Mouse (Mus musculus) megakaryocyte-erythroid progenitor cell, adult 5-6 weeks (primary cell): Measurements from ENCODE around the gene Vsig10. TPM values are rescaled to one million over a fixed set of nuclear protein-coding genes. Genes with fewer than 3 reads are reported as not detected.
A peak's percentile ranks its signal among the peaks of the same experiment; 100 is the strongest.
"Not testable (repeated sequence)": the region's sequence is repeated elsewhere in the genome, so short reads cannot be mapped to it uniquely, and the experiment has no call there.

Experiments used
- ATAC-seq: replicated peaks from 2 replicates; pipeline ENCODE4 v1.8.0; 2016; ENCODE audit warnings: mild to moderate bottlenecking, inconsistent platforms; ENCODE audit not compliant: severe bottlenecking, poor library complexity, low FRiP score, low TSS enrichment
- total RNA-seq, 2 experiments: library from RNA; stranded (forward) in 1 of 2; stranded (reverse) in 1 of 2; fragments of 200-1000, 215-1000 nt in 1 of 2; fragments of >200 nt in 1 of 2; fragmentation: Nextera tagmentation in 1 of 2; gene quantifications; 2 replicates each; pipeline ENCODE4 v1.2.3; 2014 to 2017

Gene Vsig10
- total RNA-seq (2014; fragmentation: Nextera tagmentation) = 1.6 and 2.5 TPM in 2 replicates
- 1.4 and 2.2 TPM in 2 replicates for total RNA-seq (2017)

GRCm38 (mm10) chr5:117318741-117319629 lies at the start of gene Vsig10:
Gene Vsig10, plus strand, starts transcription at chr5:117319083.
- peak; percentile 85 for ATAC-seq

GRCm38 (mm10) chr5:117269395-117269794 lies 49.5 kb upstream of the Vsig10 start:
- no peak for ATAC-seq

DNA sequence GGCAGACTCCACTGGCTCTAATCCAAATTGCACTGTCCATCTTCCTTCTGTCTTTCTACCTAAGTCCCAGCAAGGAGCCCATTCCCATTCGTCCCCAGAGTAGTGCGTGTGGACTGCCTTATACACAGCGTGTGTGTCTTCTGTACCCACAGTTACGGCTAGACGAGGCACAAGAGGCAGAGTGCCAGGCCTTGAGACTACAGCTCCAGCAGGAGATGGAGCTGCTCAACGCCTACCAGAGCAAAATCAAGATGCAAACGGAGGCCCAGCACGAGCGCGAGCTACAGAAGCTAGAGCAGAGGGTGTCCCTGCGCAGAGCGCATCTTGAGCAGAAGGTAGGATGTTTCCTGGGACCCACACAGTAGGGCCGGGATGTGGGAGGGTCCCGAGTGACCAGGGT lies 46.9 kb upstream of the Vsig10 start:
- no peak for ATAC-seq

- ATAC-seq = no peak
These were observed 44.1 kb upstream of the Vsig10 start for GRCm38 (mm10) chr5:117274817-117275216.

- ATAC-seq = no peak
These were observed 41.1 kb upstream of the Vsig10 start for GRCm38 (mm10) chr5:117277784-117278183.

DNA sequence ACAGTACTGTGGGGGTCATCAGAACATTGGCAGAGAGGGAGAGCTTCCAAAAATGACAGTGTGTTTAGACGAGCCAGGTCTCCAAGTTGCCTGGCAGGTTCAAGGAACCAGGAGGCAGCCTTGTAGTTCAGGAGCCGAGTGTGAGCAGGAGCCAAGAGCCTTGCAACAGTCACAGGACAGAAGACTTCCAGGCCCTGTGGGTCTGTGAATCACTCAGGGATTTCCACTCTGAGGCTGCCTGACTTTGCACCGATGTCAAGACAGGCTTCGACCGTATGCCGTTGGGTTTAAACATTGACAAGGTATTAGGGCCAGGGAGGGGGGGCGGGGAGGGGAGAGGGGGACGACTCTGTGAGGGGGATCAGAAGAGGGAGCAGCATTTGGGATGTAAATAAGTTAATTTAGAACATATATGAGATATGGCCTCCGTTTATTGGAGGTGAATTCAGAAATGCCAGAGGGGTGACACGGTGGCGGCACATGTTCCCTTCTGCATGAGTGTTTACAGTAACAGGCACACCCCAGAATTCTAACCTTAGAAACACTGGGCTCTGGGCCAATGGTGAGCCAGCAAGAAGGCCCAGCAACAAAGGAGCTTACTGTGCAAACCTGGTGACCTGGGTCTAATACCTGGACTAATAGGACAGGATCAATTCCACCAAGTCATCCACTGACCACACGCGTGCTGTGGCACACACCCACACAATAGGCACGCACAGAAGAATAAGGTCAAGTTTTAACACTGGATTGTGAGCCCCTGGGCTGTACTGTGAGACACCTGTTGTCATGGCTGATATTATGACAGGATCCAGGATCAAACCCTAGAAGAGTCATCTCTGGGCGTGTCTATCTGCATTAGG lies 39.8 kb upstream of the Vsig10 start:
- ATAC-seq = peak; percentile 19

DNA sequence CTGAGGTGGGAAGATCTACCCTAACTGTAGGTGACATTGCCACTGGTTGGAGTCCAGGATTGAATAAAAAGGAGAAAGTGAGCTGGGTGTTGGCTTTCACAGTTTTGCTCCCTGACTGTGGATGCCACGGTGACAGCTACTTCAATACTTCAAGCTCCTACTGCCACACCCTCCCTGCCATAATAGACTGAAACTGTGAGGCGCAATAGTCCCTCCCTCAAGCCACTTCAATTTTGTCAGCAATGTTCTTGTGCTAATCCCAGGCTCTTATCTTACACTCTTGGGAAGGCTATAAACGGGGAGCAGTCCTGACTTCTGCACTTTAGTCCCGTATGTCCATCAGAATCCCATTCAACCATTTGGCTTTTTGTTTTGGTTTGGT lies 39.2 kb upstream of the Vsig10 start:
- no peak for ATAC-seq

- 0 out of 2 replicates have a peak, but pooled peaks have one; percentile 60 for ATAC-seq
These were observed 37.3 kb upstream of the Vsig10 start for GRCm38 (mm10) chr5:117281536-117281935.

GRCm38 (mm10) chr5:117282360-117282759 lies 36.5 kb upstream of the Vsig10 start:
- no peak for ATAC-seq

DNA sequence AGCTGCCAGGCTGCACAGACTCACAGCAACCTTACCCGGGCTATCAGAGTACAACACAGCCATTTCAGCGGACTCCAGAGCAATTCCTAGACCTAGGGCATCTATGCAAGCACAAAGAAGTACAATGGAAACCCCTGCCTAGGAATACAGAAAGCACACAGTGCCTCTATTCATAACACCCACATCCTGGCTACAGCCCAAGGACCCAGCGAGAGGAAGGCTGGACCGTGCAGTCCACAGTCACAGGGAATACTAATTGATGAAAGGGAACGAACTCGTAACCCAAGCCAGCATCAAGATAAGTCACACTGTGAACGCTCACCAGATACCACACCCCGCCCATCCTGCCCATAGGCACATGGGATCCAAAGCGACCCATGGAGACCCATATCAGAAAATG lies 34.9 kb upstream of the Vsig10 start:
- ATAC-seq = no peak

- ATAC-seq = no peak
These were observed 34.2 kb upstream of the Vsig10 start for GRCm38 (mm10) chr5:117284682-117285081.

GRCm38 (mm10) chr5:117285266-117285665 lies 33.6 kb upstream of the Vsig10 start:
- ATAC-seq = no peak

GRCm38 (mm10) chr5:117286286-117286685 lies 32.6 kb upstream of the Vsig10 start:
- ATAC-seq = no peak

DNA sequence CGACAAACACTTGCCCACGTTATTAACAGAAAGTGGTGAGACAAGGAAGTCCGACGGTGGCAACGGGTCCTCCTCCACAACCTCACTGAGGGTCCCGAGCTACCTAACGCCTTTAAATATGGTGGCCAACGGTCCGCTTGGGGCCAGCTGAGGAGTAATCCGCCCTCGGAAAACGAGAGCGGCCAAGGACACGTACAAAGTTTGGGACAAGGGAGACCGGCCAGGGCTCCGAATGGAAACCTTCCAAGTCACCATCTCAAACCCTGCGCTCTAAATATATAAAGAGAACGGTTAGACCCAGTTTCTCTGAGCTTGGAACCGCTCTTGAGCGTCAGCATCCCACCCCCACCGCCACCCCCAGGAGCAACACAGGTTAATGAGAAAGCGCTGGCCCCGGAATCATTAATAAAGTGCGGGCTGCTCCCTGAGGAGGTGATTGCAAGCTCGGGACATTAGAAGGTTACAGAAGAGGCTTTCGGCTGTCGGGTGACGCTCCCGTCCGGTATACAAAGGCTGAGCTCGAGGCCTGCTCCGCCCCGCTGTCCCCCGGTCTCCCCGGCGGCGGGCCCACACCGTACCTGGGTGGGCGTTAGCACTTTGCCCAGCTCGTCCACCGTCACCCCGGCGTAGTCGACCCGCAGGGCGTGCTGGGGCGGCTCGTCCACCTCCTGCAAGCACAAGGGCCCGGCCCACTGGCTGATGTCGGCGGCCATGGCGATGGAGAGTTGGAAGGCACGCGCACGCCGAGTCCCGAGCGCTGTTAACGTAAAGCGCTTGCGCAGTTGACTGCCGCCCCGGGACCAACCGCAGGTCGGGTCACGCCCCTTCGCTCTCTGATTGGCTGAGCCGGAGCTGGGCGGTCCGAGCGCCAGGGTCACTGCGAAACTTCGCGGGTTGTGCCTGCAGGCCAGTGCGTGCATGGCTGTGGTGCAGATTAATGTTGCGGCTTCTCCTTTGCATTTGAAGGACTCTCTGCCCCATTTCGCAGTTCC lies 31.8 kb upstream of the Vsig10 start, which contains the start of gene Pebp1:
TSS of gene Pebp1 (minus strand) at position 795 of the 992 bp plus-strand sequence.
- peak; percentile 97 for ATAC-seq

DNA sequence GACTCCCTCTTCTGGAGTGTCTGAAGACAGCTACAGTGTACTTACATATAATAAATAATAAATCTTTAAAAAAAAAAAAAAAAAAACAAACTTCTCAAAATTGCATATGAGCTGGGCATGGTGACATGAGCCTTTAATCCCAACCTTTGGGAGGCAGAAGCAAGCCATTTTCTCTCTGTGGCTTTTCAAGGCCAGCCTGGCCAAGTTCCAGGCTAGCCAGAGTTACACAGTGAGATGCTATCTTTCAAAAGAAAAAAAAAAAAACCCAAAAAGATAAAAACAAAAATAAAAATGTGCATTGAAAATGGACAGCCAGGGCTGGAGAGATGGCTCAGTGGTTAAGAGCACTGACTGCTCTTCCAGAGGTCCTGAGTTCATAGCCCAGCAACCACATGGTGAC lies 29.2 kb upstream of the Vsig10 start:
- ATAC-seq = no peak

GRCm38 (mm10) chr5:117290081-117290480 lies 28.8 kb upstream of the Vsig10 start:
- ATAC-seq = no peak

DNA sequence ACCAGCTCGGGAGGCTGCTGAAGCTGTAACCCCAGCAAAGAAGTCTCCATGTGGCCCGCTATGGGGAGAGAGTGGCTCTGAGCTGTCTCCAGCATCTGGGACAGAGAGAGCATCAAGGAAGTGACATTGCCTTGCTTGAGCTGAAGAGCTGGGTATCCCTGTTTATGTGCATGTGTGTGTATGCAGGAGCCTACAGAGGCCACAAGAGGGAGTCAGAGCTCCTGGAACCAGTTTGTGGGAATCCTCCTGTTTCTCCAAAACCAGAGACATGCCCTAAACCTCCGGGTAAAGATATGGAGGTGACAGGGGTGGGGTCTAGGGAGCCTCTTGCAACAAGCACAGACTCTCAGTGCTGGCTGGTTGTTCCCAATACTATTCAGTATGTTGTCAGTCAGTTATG lies 27.6 kb upstream of the Vsig10 start:
- no peak for ATAC-seq

GRCm38 (mm10) chr5:117292547-117292946 lies 26.3 kb upstream of the Vsig10 start:
- ATAC-seq = 0 out of 2 replicates have a peak, but pooled peaks have one; percentile 29

DNA sequence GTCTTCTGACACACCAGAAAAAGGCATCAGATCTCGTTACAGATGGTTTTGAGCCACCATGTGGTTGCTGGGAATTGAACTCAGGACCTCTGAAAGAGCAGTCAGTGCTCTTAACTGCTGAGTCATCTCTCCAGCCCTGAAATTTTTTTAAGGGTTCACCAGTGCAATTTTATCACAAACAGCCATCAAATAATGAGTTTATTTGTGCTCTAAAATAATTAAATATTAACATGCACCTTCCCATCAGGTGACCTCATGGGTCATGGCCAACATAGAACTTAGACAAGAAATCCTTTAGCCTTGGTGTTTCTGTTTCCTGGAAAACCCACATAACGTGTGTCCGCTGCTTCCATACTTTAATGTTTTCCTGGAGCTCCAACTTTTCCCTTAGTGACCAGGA lies 25.1 kb upstream of the Vsig10 start:
- ATAC-seq = not testable (repeated sequence)
